Mouse (Mus musculus) myocyte (in vitro differentiated cells): Measurements from ENCODE around the gene Gm45062. TPM values are rescaled to one million over a fixed set of nuclear protein-coding genes. Genes with fewer than 3 reads are reported as not detected.
A peak's percentile ranks its signal among the peaks of the same experiment; 100 is the strongest.

Source experiments
- H3K27me3 ChIP-seq: one replicate; pipeline ENCODE4 v1.6.1; 2011; ENCODE audit not compliant: control insufficient read depth, insufficient read depth, insufficient read length
- H3K36me3 ChIP-seq: one replicate; pipeline ENCODE4 v1.6.1; 2011; ENCODE audit not compliant: control insufficient read depth, insufficient read depth
- H3K4me2 ChIP-seq: one replicate; pipeline ENCODE4 v1.6.1; 2011; ENCODE audit warnings: low read depth, control low read depth
- H3K4me3 ChIP-seq: one replicate; pipeline ENCODE4 v1.5.1; 2011; ENCODE audit warnings: mild to moderate bottlenecking, control low read depth, moderate library complexity
- H3K79me2 ChIP-seq: one replicate; pipeline ENCODE4 v1.6.1; 2011; ENCODE audit not compliant: control insufficient read depth, insufficient read depth
- H3ac ChIP-seq: one replicate; pipeline ENCODE4 v1.6.1; 2011; ENCODE audit not compliant: control insufficient read depth, insufficient read length
- CEBPB ChIP-seq: IDR thresholded peaks from 2 replicates; pipeline ENCODE4 v1.6.1; 2011; ENCODE audit warnings: mild to moderate bottlenecking, moderate library complexity; ENCODE audit not compliant: poor library complexity, insufficient read depth, severe bottlenecking
- E2F4 ChIP-seq: IDR thresholded peaks from one replicate; pipeline ENCODE4 v1.6.1; 2011; ENCODE audit warnings: mild to moderate bottlenecking, control low read depth, moderate library complexity; ENCODE audit not compliant: insufficient read depth
- MAX ChIP-seq: IDR thresholded peaks from one replicate; pipeline ENCODE4 v1.6.1; 2011; ENCODE audit warnings: low read depth, mild to moderate bottlenecking, control low read depth
- MYOD1 ChIP-seq, 3 experiments: IDR thresholded peaks; one replicate each; pipeline ENCODE4 v1.6.1; 2011; ENCODE audit warnings: control low read depth in 2 of 3, low read depth in 2 of 3, mild to moderate bottlenecking in 2 of 3, moderate library complexity in 1 of 3; ENCODE audit not compliant: insufficient read length in 2 of 3, control insufficient read depth in 1 of 3
- MYOG ChIP-seq, 3 experiments: IDR thresholded peaks; one replicate each; pipeline ENCODE4 v1.6.1; 2011; ENCODE audit warnings: control low read depth in 2 of 3, low read depth in 2 of 3, mild to moderate bottlenecking in 2 of 3; ENCODE audit not compliant: insufficient read length in 2 of 3, control insufficient read depth in 1 of 3, insufficient read depth in 1 of 3
- POLR2A ChIP-seq: IDR thresholded peaks from one replicate; pipeline ENCODE4 v1.6.1; 2011; ENCODE audit warnings: low read depth, mild to moderate bottlenecking, control low read depth, moderate library complexity; ENCODE audit not compliant: insufficient read length
- POLR2AphosphoS2 ChIP-seq: IDR thresholded peaks from one replicate; pipeline ENCODE4 v1.6.1; 2011; ENCODE audit warnings: low read depth, control low read depth; ENCODE audit not compliant: insufficient read length
- REST ChIP-seq: IDR thresholded peaks from one replicate; pipeline ENCODE4 v1.6.1; 2011; ENCODE audit warnings: mild to moderate bottlenecking, control low read depth, moderate library complexity; ENCODE audit not compliant: insufficient read depth, insufficient read length
- SRF ChIP-seq: IDR thresholded peaks from one replicate; pipeline ENCODE4 v1.6.1; 2011; ENCODE audit warnings: low read depth; ENCODE audit not compliant: control insufficient read depth, insufficient read length
- TCF12 ChIP-seq: IDR thresholded peaks from one replicate; pipeline ENCODE4 v1.6.1; 2011; ENCODE audit warnings: mild to moderate bottlenecking, control low read depth; ENCODE audit not compliant: poor library complexity, insufficient read depth, severe bottlenecking
- TCF3 ChIP-seq: IDR thresholded peaks from one replicate; pipeline ENCODE4 v1.6.1; 2011; ENCODE audit warnings: low read depth, control low read depth; ENCODE audit not compliant: insufficient read length
- USF1 ChIP-seq: IDR thresholded peaks from one replicate; pipeline ENCODE4 v1.6.1; 2011; ENCODE audit warnings: low read depth, mild to moderate bottlenecking, control low read depth, moderate library complexity
- polyA plus RNA-seq: library from polyadenylated mRNA; unstranded; fragments of >200 nt; fragmentation: generic; extraction: Trizol; gene quantifications from one replicate; pipeline ENCODE4 v1.2.1, GENCODE M21; 2012; ENCODE audit warnings: missing spikeins

Gene Gm45062
- polyA plus RNA-seq: 0.71 TPM

DNA sequence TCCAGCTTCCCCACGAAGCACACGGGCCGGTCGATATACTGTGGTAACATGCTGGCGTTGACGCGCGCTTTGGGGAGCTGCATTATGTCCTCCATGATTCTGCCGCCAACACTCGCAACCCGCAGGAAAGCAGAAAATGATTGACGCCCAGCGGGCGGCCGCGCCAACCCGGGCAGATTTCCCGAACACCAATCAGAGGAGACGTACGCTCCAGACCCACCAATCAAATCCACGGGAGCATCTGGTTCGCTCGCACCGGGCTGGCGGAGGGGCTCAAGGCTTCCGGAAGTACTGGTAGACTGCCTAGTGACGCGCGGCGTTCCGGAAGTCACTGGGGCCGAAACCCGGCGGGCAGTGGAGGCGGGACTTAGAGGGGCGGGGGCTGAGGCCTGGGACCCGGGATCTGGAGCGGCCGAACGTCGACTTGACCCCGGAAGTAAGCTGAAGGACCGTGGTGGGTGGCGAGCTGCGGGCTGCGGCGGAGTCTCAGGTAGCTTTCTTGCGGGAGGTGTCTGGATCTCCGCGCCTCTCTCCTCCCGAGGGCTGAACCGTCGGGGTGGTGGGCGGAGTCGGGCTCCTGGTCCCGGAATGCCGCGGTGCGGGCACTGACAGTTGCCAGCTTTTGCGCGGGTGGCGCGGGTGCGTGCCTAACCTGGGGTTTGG is at the start of gene Gm45062, which contains the start of the genes Rpa3 and Umad1:
TSS of gene Gm45062 (plus strand) at position 447 of the 663 bp plus-strand sequence.
TSS of gene Rpa3 (minus strand) at position 170 of the 663 bp plus-strand sequence.
TSS of gene Umad1 (plus strand) at position 285 of the 663 bp plus-strand sequence.
- Histone ChIP-seq H3K4me2 (peak within 1 kb of the TSS; percentile 96), H3ac (peak within 1 kb of the TSS; percentile 13), H3K36me3 (peaks cover 5% of the 10 kb centered on the region), H3K79me2 (peaks cover 24% of the 10 kb centered on the region), H3K27me3 (no peaks in the 10 kb centered on the region), H3K4me3 (peak within 1 kb of the TSS; percentile 92)
- no peak for TF ChIP-seq MYOD1 (IDR thresholded peaks at IDR 0.05; ENCODE audit: control insufficient read depth in 1 of 3, insufficient read length in 2 of 3, low read depth in 2 of 3)
- no peak for TF ChIP-seq SRF
- TF ChIP-seq POLR2A: peak; percentile 77
- TF ChIP-seq E2F4: peak; percentile 76
- 0 out of 2 replicates have a peak, but pooled peaks have one; percentile 23 for TF ChIP-seq CEBPB
- TF ChIP-seq POLR2AphosphoS2: peak; percentile 79
- no peak for TF ChIP-seq REST
- TF ChIP-seq TCF3: no peak
- TF ChIP-seq USF1: no peak
- TF ChIP-seq MYOG (IDR thresholded peaks at IDR 0.05; ENCODE audit: control insufficient read depth in 1 of 3, insufficient read depth in 1 of 3, insufficient read length in 2 of 3, low read depth in 2 of 3): no peak
- no peak for TF ChIP-seq MAX
- TF ChIP-seq TCF12: no peak

DNA sequence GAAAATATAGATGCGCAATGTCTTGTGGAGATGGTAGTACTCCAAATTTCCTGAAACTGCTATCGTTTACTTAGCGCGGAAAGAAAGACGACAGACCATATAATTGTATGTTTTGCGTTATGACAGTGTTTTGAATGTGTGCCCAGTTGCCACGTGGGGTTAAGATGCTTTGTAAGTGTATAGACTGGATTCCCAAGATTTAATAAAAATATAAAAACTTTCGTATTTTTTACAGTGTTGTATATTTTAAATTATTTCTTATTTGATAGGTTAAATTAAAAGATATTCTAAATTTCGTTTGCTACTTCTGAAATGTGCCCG is 49.4 kb upstream of the Gm45062 start:
- peak overlapping the region; percentile 35 for H3K4me3 ChIP-seq
- H3K27me3 ChIP-seq: no peaks in the 10 kb centered on the region
- H3K4me2 ChIP-seq: peak overlapping the region; percentile 90
- no peaks in the 10 kb centered on the region for H3K36me3 ChIP-seq
- peak overlapping the region; percentile 80 for H3ac ChIP-seq
- TF ChIP-seq E2F4 (no peak), CEBPB (no peak), REST (no peak), POLR2AphosphoS2 (no peak), MYOD1 (IDR thresholded peaks at IDR 0.05; ENCODE audit: control insufficient read depth in 1 of 3, insufficient read length in 2 of 3, low read depth in 2 of 3) (no peak)
- H3K79me2 ChIP-seq: peaks cover 21% of the 10 kb centered on the region

DNA sequence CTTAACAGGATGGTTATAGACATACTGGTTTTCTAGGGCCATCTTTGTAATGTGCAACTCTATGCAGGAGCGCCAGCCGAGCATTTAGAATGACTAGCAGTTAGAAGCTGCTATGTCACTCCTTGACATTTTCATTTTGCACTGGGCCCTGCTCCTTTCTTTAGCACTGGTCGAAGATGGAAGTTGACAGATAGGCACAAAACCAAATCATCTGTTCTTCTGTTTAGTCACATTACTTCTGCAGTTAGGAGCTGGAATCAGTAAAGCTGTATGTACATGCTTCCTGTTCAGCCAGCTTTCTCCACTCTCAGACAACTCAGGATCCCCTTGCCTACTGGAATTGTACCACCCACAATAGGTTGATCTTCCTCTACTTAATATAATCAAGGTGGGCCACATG is 48.6 kb upstream of the Gm45062 start:
- Histone ChIP-seq H3K4me2 (peak overlapping the region; percentile 90), H3K79me2 (peaks cover 21% of the 10 kb centered on the region), H3K36me3 (peaks cover 2% of the 10 kb centered on the region), H3K4me3 (peak overlapping the region; percentile 35), H3K27me3 (no peaks in the 10 kb centered on the region), H3ac (no peak overlapping the region)
- TF ChIP-seq MAX (no peak), TCF3 (no peak), MYOG (IDR thresholded peaks at IDR 0.05; ENCODE audit: control insufficient read depth in 1 of 3, insufficient read depth in 1 of 3, insufficient read length in 2 of 3, low read depth in 2 of 3) (no peak), USF1 (no peak)

DNA sequence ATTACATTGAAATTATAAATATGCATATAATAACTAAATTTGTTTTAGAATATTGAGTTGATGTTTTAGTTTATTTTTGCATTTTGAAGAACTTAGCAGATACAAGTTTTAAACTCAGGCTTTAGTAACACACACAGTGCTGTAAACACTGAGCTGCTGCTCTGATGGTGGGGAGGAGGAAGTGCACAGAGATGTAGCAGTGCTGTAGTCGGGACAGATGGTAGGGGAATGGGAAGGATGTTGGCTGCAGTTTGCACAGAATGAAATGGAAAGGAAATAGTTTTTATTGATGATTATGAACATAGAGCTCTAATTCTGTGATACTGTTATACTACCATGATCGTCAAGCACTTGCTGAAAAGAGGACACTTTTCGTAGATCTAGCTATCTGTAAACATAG is 32.2 kb upstream of the Gm45062 start:
- H3K79me2 ChIP-seq: no peaks in the 10 kb centered on the region
- no peak overlapping the region for H3ac ChIP-seq
- TF ChIP-seq POLR2AphosphoS2: no peak
- TF ChIP-seq MAX: no peak
- TF ChIP-seq MYOG (IDR thresholded peaks at IDR 0.05; ENCODE audit: control insufficient read depth in 1 of 3, insufficient read depth in 1 of 3, insufficient read length in 2 of 3, low read depth in 2 of 3): no peak
- TF ChIP-seq E2F4: no peak
- no peak for TF ChIP-seq TCF3
- TF ChIP-seq MYOD1 (IDR thresholded peaks at IDR 0.05; ENCODE audit: control insufficient read depth in 1 of 3, insufficient read length in 2 of 3, low read depth in 2 of 3): no peak
- TF ChIP-seq SRF: no peak
- H3K4me2 ChIP-seq: no peak overlapping the region
- H3K36me3 ChIP-seq: peaks cover 42% of the 10 kb centered on the region
- H3K4me3 ChIP-seq: no peak overlapping the region
- no peaks in the 10 kb centered on the region for H3K27me3 ChIP-seq

DNA sequence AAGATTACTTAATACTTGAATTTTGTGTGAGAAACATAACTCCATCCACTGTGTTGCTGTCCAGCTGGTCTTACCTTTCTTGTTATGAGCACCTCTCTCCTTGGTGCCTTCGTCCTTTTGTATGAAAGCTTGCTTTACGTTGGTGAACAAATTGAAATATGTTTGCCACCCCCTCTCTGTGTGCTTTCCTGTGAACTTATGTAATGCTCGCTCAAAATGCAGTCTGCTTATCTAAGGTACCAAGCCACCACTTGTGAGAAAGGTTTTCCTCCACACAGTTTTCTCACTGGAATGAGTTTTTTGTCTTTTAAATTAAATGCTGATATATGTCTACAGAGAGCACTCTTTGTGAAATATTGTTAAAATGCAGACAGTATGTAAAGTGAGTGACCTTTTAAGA is 30.7 kb upstream of the Gm45062 start:
- Histone ChIP-seq H3K27me3 (no peaks in the 10 kb centered on the region), H3K36me3 (peaks cover 43% of the 10 kb centered on the region), H3ac (no peak overlapping the region), H3K79me2 (no peaks in the 10 kb centered on the region), H3K4me3 (no peak overlapping the region), H3K4me2 (no peak overlapping the region)
- TF ChIP-seq POLR2AphosphoS2 (no peak), USF1 (no peak), SRF (no peak), TCF3 (no peak), MYOD1 (IDR thresholded peaks at IDR 0.05; ENCODE audit: control insufficient read depth in 1 of 3, insufficient read length in 2 of 3, low read depth in 2 of 3) (no peak), E2F4 (no peak), REST (no peak), MAX (no peak), MYOG (IDR thresholded peaks at IDR 0.05; ENCODE audit: control insufficient read depth in 1 of 3, insufficient read depth in 1 of 3, insufficient read length in 2 of 3, low read depth in 2 of 3) (no peak), CEBPB (no peak), POLR2A (no peak), TCF12 (no peak)
